Mouse (Mus musculus): ENCODE data around the gene Hnrnpc.

DNA sequence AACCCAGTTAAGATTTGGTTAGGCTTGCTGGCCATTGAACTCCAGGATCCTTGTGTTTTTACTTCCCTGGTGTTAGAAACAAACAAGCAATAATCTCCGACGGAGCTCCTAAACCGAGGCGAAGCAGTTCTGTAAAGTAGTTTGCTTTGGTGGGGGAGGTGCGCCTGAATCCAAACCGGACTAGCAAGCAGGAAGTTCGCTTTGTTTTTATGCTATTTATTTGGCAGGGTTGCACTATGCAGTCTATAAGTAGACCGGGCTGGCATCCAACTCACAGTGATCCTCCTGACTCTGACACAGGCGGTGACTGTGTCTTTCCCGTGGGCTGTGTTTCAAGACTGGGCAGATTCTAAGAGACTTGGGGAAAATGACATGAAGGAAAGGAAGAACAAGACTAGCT lies 2.9 kb upstream of the Hnrnpc start:
- TF ChIP-seq CTCF (IDR thresholded peaks at IDR 0.05; ENCODE audit: extremely low read depth, insufficient read length, insufficient replicate concordance, low read depth, low read length) = no peak
- TF ChIP-seq POLR2A (IDR thresholded peaks at IDR 0.05; ENCODE audit: low read depth, low read length) = no peak

Data from small intestine, adult 2 months (tissue).